Mouse (Mus musculus) MEL (cell line): ENCODE data around the gene Igsf6.

Experiments used
- BHLHE40 ChIP-seq: IDR thresholded peaks from 2 replicates; pipeline ENCODE4 v1.6.1; 2012; ENCODE audit warnings: low read depth, mild to moderate bottlenecking, inconsistent platforms, low read length, improper control_type of control experiment, borderline replicate concordance
- CTCF ChIP-seq, 3 experiments: IDR thresholded peaks in 2 of 3; conservative IDR thresholded peaks in 1 of 3; 2 replicates each; pipeline ENCODE4 v1.5.1; 2011 to 2012; ENCODE audit warnings: low read length in 3 of 3, low read depth in 2 of 3, mild to moderate bottlenecking in 2 of 3, improper control_type of control experiment in 1 of 3, inconsistent platforms in 1 of 3, mixed read lengths in 1 of 3, moderate library complexity in 1 of 3; ENCODE audit not compliant: control insufficient read depth in 1 of 3, insufficient read depth in 1 of 3, poor library complexity in 1 of 3, severe bottlenecking in 1 of 3
- E2F4 ChIP-seq: IDR thresholded peaks from 2 replicates; pipeline ENCODE4 v1.6.1; 2011; ENCODE audit warnings: low read depth, low read length, improper control_type of control experiment, borderline replicate concordance
- EP300 ChIP-seq, 2 experiments: IDR thresholded peaks; 2 replicates each; pipeline ENCODE4 v1.6.1; 2011; ENCODE audit warnings: improper control_type of control experiment in 2 of 2, low read length in 2 of 2, low read depth in 1 of 2, mild to moderate bottlenecking in 1 of 2
- GATA1 ChIP-seq: IDR thresholded peaks from 2 replicates; pipeline ENCODE4 v1.6.1; 2011; ENCODE audit warnings: low read depth, low read length, improper control_type of control experiment
- JUND ChIP-seq: IDR thresholded peaks from 2 replicates; pipeline ENCODE4 v1.6.1; 2011; ENCODE audit warnings: low read depth, mild to moderate bottlenecking, improper control_type of control experiment, low read length
- MAFK ChIP-seq: IDR thresholded peaks from 2 replicates; pipeline ENCODE4 v1.6.1; 2011; ENCODE audit warnings: low read depth, mild to moderate bottlenecking, low read length, improper control_type of control experiment, borderline replicate concordance
- MXI1 ChIP-seq: IDR thresholded peaks from 2 replicates; pipeline ENCODE4 v1.6.1; 2011; ENCODE audit warnings: mild to moderate bottlenecking, low read depth, low read length, improper control_type of control experiment
- RAD21 ChIP-seq: IDR thresholded peaks from 2 replicates; pipeline ENCODE4 v1.6.1; 2011; ENCODE audit warnings: mild to moderate bottlenecking, low read depth, low read length, improper control_type of control experiment
- ZC3H11A ChIP-seq: IDR thresholded peaks from 2 replicates; pipeline ENCODE4 v1.6.1; 2012; ENCODE audit warnings: low read depth, mild to moderate bottlenecking, inconsistent platforms, low read length, improper control_type of control experiment
- ZMIZ1 ChIP-seq: IDR thresholded peaks from 2 replicates; pipeline ENCODE4 v1.6.1; 2012; ENCODE audit warnings: low read depth, mild to moderate bottlenecking, inconsistent platforms, low read length, improper control_type of control experiment, moderate library complexity

GRCm38 (mm10) chr7:121082949-121083513 is 8.7 kb upstream of the Igsf6 start:
- no peak for TF ChIP-seq ZC3H11A
- TF ChIP-seq CTCF (IDR thresholded peaks at IDR 0.05 in 2 of 3, conservative IDR thresholded peaks at IDR 0.05 in 1 of 3; ENCODE audit: control insufficient read depth in 1 of 3, insufficient read depth in 1 of 3, low read depth in 2 of 3, low read length in 3 of 3, poor library complexity in 1 of 3, severe bottlenecking in 1 of 3): no peak
- TF ChIP-seq EP300 (IDR thresholded peaks at IDR 0.05; ENCODE audit: low read depth in 1 of 2, low read length in 2 of 2): no peak
- TF ChIP-seq JUND: no peak
- TF ChIP-seq BHLHE40: no peak
- TF ChIP-seq GATA1: no peak
- TF ChIP-seq E2F4: no peak
- no peak for TF ChIP-seq ZMIZ1
- no peak for TF ChIP-seq RAD21
- TF ChIP-seq MAFK: no peak
- no peak for TF ChIP-seq MXI1
